Mouse (Mus musculus): ENCODE data around the gene Gm6583.

GRCm38 (mm10) chr5:112355910-112356309, at the start of gene Gm6583:
- TF ChIP-seq CTCF (IDR thresholded peaks at IDR 0.05; ENCODE audit: borderline replicate concordance, insufficient read depth, low read length) (no peak), POLR2A (IDR thresholded peaks at IDR 0.05; ENCODE audit: low read depth, low read length) (no peak)

Measured in embryonic fibroblast, embryonic 13.5 days (primary cell).